Mouse (Mus musculus): ENCODE data around the gene Ndufab1. TPM values are rescaled to one million over a fixed set of nuclear protein-coding genes. Genes with fewer than 3 reads are reported as not detected.
A peak's percentile ranks its signal among the peaks of the same experiment; 100 is the strongest.

Ndufab1 gene
- total RNA-seq (2014; rRNA removed) (28.4 and 42.9 TPM in 2 replicates), polyA plus RNA-seq (2015; fragmentation: Nextera tagmentation; extraction: Ambion mirVana) (655 and 742 TPM in 2 replicates)

- peak; percentile 89 for TF ChIP-seq CTCF (IDR thresholded peaks at IDR 0.05; ENCODE audit: low read depth)
- Histone ChIP-seq H3K27me3 (ENCODE audit: insufficient read depth, low read length) (no peaks in the 10 kb centered on the region), H3K27ac (ENCODE audit: low read depth, low read length) (peak within 1 kb of the TSS; percentile 42; the same call in 1 of the 2 replicates), H3K4me3 (ENCODE audit: low read depth, low read length) (peak within 1 kb of the TSS; percentile 67), H3K4me1 (ENCODE audit: insufficient read depth) (peaks cover 5% of the 10 kb centered on the region), H3K4me2 (ENCODE audit: low read depth) (peak within 1 kb of the TSS; percentile 57), H3K9ac (peak within 1 kb of the TSS; percentile 82), H3K36me3 (ENCODE audit: insufficient read depth) (peaks cover 12% of the 10 kb centered on the region), H3K9me3 (ENCODE audit: low read length) (no peaks in the 10 kb centered on the region)
- under 1% methylated on average over 36 of the region's 43 CpGs for WGBS
- DNase-seq (peak; percentile 96), ATAC-seq (peak; percentile 100)
These were observed at the start of gene Ndufab1 for GRCm38 (mm10) chr7:122101747-122102244. TSS of gene Ndufab1 (minus strand) at chr7:122101886.

- no peak for TF ChIP-seq CTCF (IDR thresholded peaks at IDR 0.05; ENCODE audit: low read depth)
- Histone ChIP-seq H3K4me2 (ENCODE audit: low read depth) (no peak overlapping the region), H3K27ac (ENCODE audit: low read depth, low read length) (no peak overlapping the region), H3K4me1 (ENCODE audit: insufficient read depth) (no peaks in the 10 kb centered on the region), H3K27me3 (ENCODE audit: insufficient read depth, low read length) (no peaks in the 10 kb centered on the region), H3K36me3 (ENCODE audit: insufficient read depth) (peaks cover 78% of the 10 kb centered on the region), H3K4me3 (ENCODE audit: low read depth, low read length) (no peak overlapping the region), H3K9ac (no peak overlapping the region), H3K9me3 (ENCODE audit: low read length) (no peaks in the 10 kb centered on the region)
- ATAC-seq (no peak), DNase-seq (no peak)
These were observed 39.3 kb upstream of the Ndufab1 start for GRCm38 (mm10) chr7:122140991-122141390.

- Histone ChIP-seq H3K4me2 (ENCODE audit: low read depth) (no peak overlapping the region), H3K27me3 (ENCODE audit: insufficient read depth, low read length) (no peaks in the 10 kb centered on the region), H3K4me1 (ENCODE audit: insufficient read depth) (peaks cover 8% of the 10 kb centered on the region; the same call in 1 of the 2 replicates), H3K9me3 (ENCODE audit: low read length) (no peaks in the 10 kb centered on the region), H3K36me3 (ENCODE audit: insufficient read depth) (peaks cover 72% of the 10 kb centered on the region), H3K9ac (no peak overlapping the region), H3K4me3 (ENCODE audit: low read depth, low read length) (no peak overlapping the region), H3K27ac (ENCODE audit: low read depth, low read length) (no peak overlapping the region)
- no peak for DNase-seq
- 95% methylated on average over 5 of the region's 5 CpGs for WGBS
- no peak for ATAC-seq
- no peak for TF ChIP-seq CTCF (IDR thresholded peaks at IDR 0.05; ENCODE audit: low read depth)
These were observed 36.5 kb upstream of the Ndufab1 start for GRCm38 (mm10) chr7:122138190-122138589.

- TF ChIP-seq CTCF (IDR thresholded peaks at IDR 0.05; ENCODE audit: low read depth) = no peak
These were observed 35.4 kb upstream of the Ndufab1 start for GRCm38 (mm10) chr7:122137071-122137470.

DNA sequence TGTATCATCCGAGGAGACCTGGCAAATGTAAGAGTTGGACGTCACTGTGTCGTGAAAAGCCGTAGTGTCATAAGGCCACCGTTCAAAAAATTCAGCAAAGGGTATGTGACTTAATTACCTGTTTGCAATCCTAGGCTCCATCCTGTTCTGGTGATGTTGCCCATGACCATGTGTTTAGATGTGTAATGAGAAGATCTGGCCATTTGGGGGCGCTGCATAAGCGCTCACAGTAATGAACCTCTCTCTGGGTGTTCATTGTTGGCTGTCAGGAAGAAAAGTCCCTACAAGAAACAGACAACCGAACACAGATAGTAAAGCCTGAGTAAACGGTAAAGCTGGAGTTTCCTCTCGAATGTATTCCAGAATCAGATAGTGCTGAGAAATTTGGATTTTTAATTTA lies 33.4 kb upstream of the Ndufab1 start:
- H3K36me3 ChIP-seq (ENCODE audit: insufficient read depth) = peaks cover 46% of the 10 kb centered on the region
- peak; percentile 47 for TF ChIP-seq CTCF (IDR thresholded peaks at IDR 0.05; ENCODE audit: low read depth)
- H3K27ac ChIP-seq (ENCODE audit: low read depth, low read length) = no peak overlapping the region
- no peak for ATAC-seq
- 75% methylated on average over 10 of the region's 10 CpGs for WGBS
- H3K27me3 ChIP-seq (ENCODE audit: insufficient read depth, low read length) = no peaks in the 10 kb centered on the region
- H3K4me3 ChIP-seq (ENCODE audit: low read depth, low read length) = no peak overlapping the region
- no peak overlapping the region for H3K4me2 ChIP-seq (ENCODE audit: low read depth)
- H3K9ac ChIP-seq = no peak overlapping the region
- peaks cover 8% of the 10 kb centered on the region; the same call in 1 of the 2 replicates for H3K4me1 ChIP-seq (ENCODE audit: insufficient read depth)
- no peaks in the 10 kb centered on the region for H3K9me3 ChIP-seq (ENCODE audit: low read length)
- DNase-seq = peak; percentile 14

More at GRCm38 (mm10) chr7:122137071-122137470, 35.4 kb upstream of the Ndufab1 start:
- H3K4me2 ChIP-seq (ENCODE audit: low read depth) = no peak overlapping the region
- no peak for ATAC-seq
- no peak for DNase-seq
- H3K27ac ChIP-seq (ENCODE audit: low read depth, low read length) = no peak overlapping the region
- peaks cover 8% of the 10 kb centered on the region; the same call in 1 of the 2 replicates for H3K4me1 ChIP-seq (ENCODE audit: insufficient read depth)
- H3K9ac ChIP-seq = no peak overlapping the region
- H3K9me3 ChIP-seq (ENCODE audit: low read length) = no peaks in the 10 kb centered on the region
- H3K36me3 ChIP-seq (ENCODE audit: insufficient read depth) = peaks cover 62% of the 10 kb centered on the region
- H3K27me3 ChIP-seq (ENCODE audit: insufficient read depth, low read length) = no peaks in the 10 kb centered on the region
- no peak overlapping the region for H3K4me3 ChIP-seq (ENCODE audit: low read depth, low read length)

- H3K9ac ChIP-seq = peak overlapping the region; percentile 87
- TF ChIP-seq CTCF (IDR thresholded peaks at IDR 0.05; ENCODE audit: low read depth) = no peak
- DNase-seq = no peak
- ATAC-seq = peak; percentile 37
- peak overlapping the region; percentile 86 for H3K27ac ChIP-seq (ENCODE audit: low read depth, low read length)
- H3K4me1 ChIP-seq (ENCODE audit: insufficient read depth) = peaks cover 8% of the 10 kb centered on the region; the same call in 1 of the 2 replicates
- H3K27me3 ChIP-seq (ENCODE audit: insufficient read depth, low read length) = no peaks in the 10 kb centered on the region
- H3K4me2 ChIP-seq (ENCODE audit: low read depth) = peak overlapping the region; percentile 89
- 17% methylated on average over 8 of the region's 8 CpGs for WGBS
- H3K36me3 ChIP-seq (ENCODE audit: insufficient read depth) = peaks cover 28% of the 10 kb centered on the region
- H3K9me3 ChIP-seq (ENCODE audit: low read length) = no peaks in the 10 kb centered on the region
- peak overlapping the region; percentile 96 for H3K4me3 ChIP-seq (ENCODE audit: low read depth, low read length)
These were observed 31.6 kb upstream of the Ndufab1 start for GRCm38 (mm10) chr7:122133338-122133625.

DNA sequence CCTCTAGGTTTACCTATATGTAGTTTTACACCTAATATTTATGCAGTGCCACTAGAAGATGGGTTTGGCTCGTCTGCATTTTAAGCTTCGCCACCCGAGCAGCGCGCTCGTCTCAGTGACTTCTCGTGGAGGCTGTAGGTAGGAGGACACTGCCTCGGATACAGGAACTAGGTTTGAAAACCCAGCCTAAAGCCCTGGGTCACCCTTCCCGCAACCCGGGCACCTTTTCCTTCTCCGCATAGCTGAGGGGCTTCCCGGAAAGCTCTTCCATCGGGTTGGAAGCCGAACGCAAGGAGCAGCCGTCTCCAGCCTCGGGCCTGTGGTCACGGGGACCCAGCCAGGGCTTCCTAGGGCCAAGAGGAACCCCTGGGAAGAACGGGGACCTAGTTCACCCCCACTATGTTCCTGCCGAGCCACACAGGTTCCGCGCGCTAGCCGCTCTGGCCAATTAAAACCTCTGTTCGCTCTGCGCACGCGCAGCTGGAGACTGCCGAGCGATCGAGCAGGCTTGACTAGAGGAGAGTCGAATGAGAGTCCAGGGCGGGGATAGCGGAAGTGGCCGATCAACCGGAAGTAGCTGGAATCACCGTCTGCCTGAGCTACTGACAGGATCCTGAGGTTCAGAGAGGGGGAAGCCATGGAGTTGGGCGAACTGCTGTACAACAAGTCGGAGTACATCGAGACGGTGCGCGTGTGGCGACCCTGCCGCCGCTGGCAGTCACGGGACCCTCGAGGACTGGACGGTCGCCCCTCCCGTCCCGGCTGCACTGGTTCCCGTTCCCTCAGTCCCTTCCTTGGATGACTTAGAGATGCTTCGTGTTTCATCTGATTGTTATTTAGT lies 31.0 kb upstream of the Ndufab1 start, which contains the start of the genes Palb2 and Dctn5:
TSS of gene Palb2 (minus strand) at position 489 of the 841 bp plus-strand sequence.
TSS of gene Dctn5 (plus strand) at position 545 of the 841 bp plus-strand sequence.
- peak within 1 kb of the TSS; percentile 86 for H3K27ac ChIP-seq (ENCODE audit: low read depth, low read length)
- peak within 1 kb of the TSS; percentile 87 for H3K9ac ChIP-seq
- ATAC-seq = peak; percentile 99
- DNase-seq = peak; percentile 99
- peak within 1 kb of the TSS; percentile 96 for H3K4me3 ChIP-seq (ENCODE audit: low read depth, low read length)
- H3K27me3 ChIP-seq (ENCODE audit: insufficient read depth, low read length) = no peaks in the 10 kb centered on the region
- no peaks in the 10 kb centered on the region for H3K9me3 ChIP-seq (ENCODE audit: low read length)
- H3K36me3 ChIP-seq (ENCODE audit: insufficient read depth) = peaks cover 22% of the 10 kb centered on the region
- TF ChIP-seq CTCF (IDR thresholded peaks at IDR 0.05; ENCODE audit: low read depth) = no peak
- under 1% methylated on average over 54 of the region's 54 CpGs for WGBS
- H3K4me1 ChIP-seq (ENCODE audit: insufficient read depth) = peaks cover 8% of the 10 kb centered on the region; the same call in 1 of the 2 replicates
- H3K4me2 ChIP-seq (ENCODE audit: low read depth) = peak within 1 kb of the TSS; percentile 89

Measured in forebrain, postnatal 0 days (tissue).